Mouse (Mus musculus): ENCODE results near the gene Rab8b. TPM values are rescaled to one million over a fixed set of nuclear protein-coding genes. Genes with fewer than 3 reads are reported as not detected.
"Not testable (repeated sequence)": the region's sequence is repeated elsewhere in the genome, so short reads cannot be mapped to it uniquely, and the experiment has no call there.

Rab8b gene
- total RNA-seq, 2 experiments from 2014 or later, result 104 to 121 TPM

GRCm38 (mm10) chr9:66894421-66894820 lies 25.1 kb downstream of the Rab8b start:
- ATAC-seq (replicated peaks; ENCODE audit: low FRiP score, poor library complexity, severe bottlenecking), result no peak

GRCm38 (mm10) chr9:66892456-66892855 lies 27.0 kb downstream of the Rab8b start:
- not testable (repeated sequence) for ATAC-seq (replicated peaks; ENCODE audit: low FRiP score, poor library complexity, severe bottlenecking)

- no peak for ATAC-seq (replicated peaks; ENCODE audit: low FRiP score, poor library complexity, severe bottlenecking)
These were observed 31.4 kb downstream of the Rab8b start for GRCm38 (mm10) chr9:66887960-66888610.

- ATAC-seq (replicated peaks; ENCODE audit: low FRiP score, poor library complexity, severe bottlenecking), result no peak
These were observed 32.1 kb downstream of the Rab8b start for GRCm38 (mm10) chr9:66887301-66887902.

GRCm38 (mm10) chr9:66886818-66887217 lies 32.7 kb downstream of the Rab8b start:
- no peak for ATAC-seq (replicated peaks; ENCODE audit: low FRiP score, poor library complexity, severe bottlenecking)

- ATAC-seq (replicated peaks; ENCODE audit: low FRiP score, poor library complexity, severe bottlenecking), result no peak
These were observed 33.1 kb downstream of the Rab8b start for GRCm38 (mm10) chr9:66886366-66886765.

- no peak for ATAC-seq (replicated peaks; ENCODE audit: low FRiP score, poor library complexity, severe bottlenecking)
These were observed 34.9 kb downstream of the Rab8b start for GRCm38 (mm10) chr9:66884609-66885008.

GRCm38 (mm10) chr9:66883500-66883899 lies 36.0 kb downstream of the Rab8b start:
- ATAC-seq (replicated peaks; ENCODE audit: low FRiP score, poor library complexity, severe bottlenecking), result no peak

- no peak for ATAC-seq (replicated peaks; ENCODE audit: low FRiP score, poor library complexity, severe bottlenecking)
These were observed 37.1 kb downstream of the Rab8b start for GRCm38 (mm10) chr9:66882406-66882821.

- no peak for ATAC-seq (replicated peaks; ENCODE audit: low FRiP score, poor library complexity, severe bottlenecking)
These were observed 37.6 kb downstream of the Rab8b start for GRCm38 (mm10) chr9:66881858-66882257.

- no peak for ATAC-seq (replicated peaks; ENCODE audit: low FRiP score, poor library complexity, severe bottlenecking)
These were observed 38.7 kb downstream of the Rab8b start for GRCm38 (mm10) chr9:66880752-66881151.

- no peak for ATAC-seq (replicated peaks; ENCODE audit: low FRiP score, poor library complexity, severe bottlenecking)
These were observed 40.0 kb downstream of the Rab8b start for GRCm38 (mm10) chr9:66879486-66879885.

GRCm38 (mm10) chr9:66878899-66879298 lies 40.6 kb downstream of the Rab8b start:
- ATAC-seq (replicated peaks; ENCODE audit: low FRiP score, poor library complexity, severe bottlenecking), result no peak

GRCm38 (mm10) chr9:66876577-66876976 lies 42.9 kb downstream of the Rab8b start:
- ATAC-seq (replicated peaks; ENCODE audit: low FRiP score, poor library complexity, severe bottlenecking), result no peak

- peak; percentile 40; the same call in 1 of the 2 replicates for ATAC-seq (replicated peaks; ENCODE audit: low FRiP score, poor library complexity, severe bottlenecking)
These were observed 45.2 kb downstream of the Rab8b start for GRCm38 (mm10) chr9:66874297-66874696.

- ATAC-seq (replicated peaks; ENCODE audit: low FRiP score, poor library complexity, severe bottlenecking), result no peak
These were observed 46.0 kb downstream of the Rab8b start for GRCm38 (mm10) chr9:66873531-66873930.

GRCm38 (mm10) chr9:66873009-66873408 lies 46.5 kb downstream of the Rab8b start:
- ATAC-seq (replicated peaks; ENCODE audit: low FRiP score, poor library complexity, severe bottlenecking), result not testable (repeated sequence)

GRCm38 (mm10) chr9:66872015-66872727 lies 47.3 kb downstream of the Rab8b start:
- ATAC-seq (replicated peaks; ENCODE audit: low FRiP score, poor library complexity, severe bottlenecking), result no peak

GRCm38 (mm10) chr9:66864708-66865107 lies 54.8 kb downstream of the Rab8b start:
- no peak for ATAC-seq (replicated peaks; ENCODE audit: low FRiP score, poor library complexity, severe bottlenecking)

GRCm38 (mm10) chr9:66863456-66863855 lies 56.0 kb downstream of the Rab8b start:
- ATAC-seq (replicated peaks; ENCODE audit: low FRiP score, poor library complexity, severe bottlenecking), result no peak

- no peak for ATAC-seq (replicated peaks; ENCODE audit: low FRiP score, poor library complexity, severe bottlenecking)
These were observed 57.3 kb downstream of the Rab8b start for GRCm38 (mm10) chr9:66862202-66862601.
